Mouse (Mus musculus): ENCODE data around the gene Atrip. TPM values are rescaled to one million over a fixed set of nuclear protein-coding genes. Genes with fewer than 3 reads are reported as not detected.

The Atrip gene
- total and polyA plus RNA-seq, 2 experiments, result 5.1 to 10.3 TPM

DNA sequence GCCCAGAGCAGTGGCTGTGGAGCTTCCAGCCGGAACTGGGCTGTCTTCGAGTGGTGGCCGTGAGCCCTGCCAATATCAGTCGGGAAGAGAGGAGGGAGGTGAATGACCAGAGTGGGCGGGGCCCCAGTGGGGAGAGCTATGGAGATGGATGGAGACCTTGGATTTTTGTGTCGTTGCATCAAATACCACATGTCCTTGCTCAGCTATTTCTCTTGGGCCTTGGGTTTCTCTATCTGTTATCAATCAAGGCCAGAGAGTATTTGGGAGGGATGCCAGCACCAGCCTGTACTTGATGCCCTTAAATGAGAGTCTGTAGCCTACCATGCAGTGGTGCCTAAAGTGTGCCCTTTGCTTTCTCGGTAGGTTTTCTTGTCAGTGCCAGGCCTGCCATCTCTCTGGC is 29.3 kb upstream of the Atrip start:
- no peak overlapping the region for H3K27ac ChIP-seq (replicated peaks; ENCODE audit: insufficient read depth, low read depth, low read length)
- no peak overlapping the region for H3K9ac ChIP-seq (ENCODE audit: low read depth, low read length)
- no peaks in the 10 kb centered on the region for H3K36me3 ChIP-seq (ENCODE audit: control insufficient read depth, insufficient read depth, low read length)
- 28% methylated on average over 7 of the region's 7 CpGs for WGBS
- H3K4me1 ChIP-seq (ENCODE audit: control insufficient read depth, insufficient read depth, low read length), result peaks cover 4% of the 10 kb centered on the region; the same call in 1 of the 2 replicates
- peaks cover 12% of the 10 kb centered on the region for H3K79me2 ChIP-seq (ENCODE audit: control insufficient read depth, insufficient read depth, low read length)
- no peak overlapping the region for H3K4me3 ChIP-seq (ENCODE audit: insufficient read depth, low read depth, low read length)
- DNase-seq (ENCODE audit: extremely low read depth, low read depth, low spot score), result no peak
- H3K27me3 ChIP-seq (ENCODE audit: control insufficient read depth, insufficient read depth, low read length), result no peaks in the 10 kb centered on the region
- TF ChIP-seq POLR2A (IDR thresholded peaks at IDR 0.05; ENCODE audit: extremely low read depth, insufficient read depth, low read length), result no peak
- TF ChIP-seq CTCF (IDR thresholded peaks at IDR 0.05; ENCODE audit: low read depth, low read length), result no peak

DNA sequence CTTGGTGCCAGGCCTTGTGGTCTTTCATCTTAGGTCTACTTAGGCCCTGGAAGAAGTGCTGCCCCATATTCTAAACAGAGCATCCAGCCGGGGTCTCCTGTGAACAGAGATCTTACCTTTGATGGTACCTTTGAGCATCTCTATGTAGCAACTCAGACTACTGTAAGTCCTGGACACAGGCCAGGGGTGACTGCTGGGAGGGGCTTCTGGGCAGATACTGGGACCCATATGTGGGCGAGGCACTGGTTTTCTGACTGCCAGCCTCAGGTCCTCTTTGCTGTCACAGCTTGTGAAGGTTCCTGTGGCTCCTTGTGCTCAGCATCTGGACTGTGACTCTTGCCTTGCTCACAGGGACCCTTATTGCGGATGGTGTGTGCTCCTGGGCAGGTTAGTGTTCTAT is 28.6 kb upstream of the Atrip start:
- TF ChIP-seq POLR2A (IDR thresholded peaks at IDR 0.05; ENCODE audit: extremely low read depth, insufficient read depth, low read length), result no peak
- no peak for TF ChIP-seq CTCF (IDR thresholded peaks at IDR 0.05; ENCODE audit: low read depth, low read length)

DNA sequence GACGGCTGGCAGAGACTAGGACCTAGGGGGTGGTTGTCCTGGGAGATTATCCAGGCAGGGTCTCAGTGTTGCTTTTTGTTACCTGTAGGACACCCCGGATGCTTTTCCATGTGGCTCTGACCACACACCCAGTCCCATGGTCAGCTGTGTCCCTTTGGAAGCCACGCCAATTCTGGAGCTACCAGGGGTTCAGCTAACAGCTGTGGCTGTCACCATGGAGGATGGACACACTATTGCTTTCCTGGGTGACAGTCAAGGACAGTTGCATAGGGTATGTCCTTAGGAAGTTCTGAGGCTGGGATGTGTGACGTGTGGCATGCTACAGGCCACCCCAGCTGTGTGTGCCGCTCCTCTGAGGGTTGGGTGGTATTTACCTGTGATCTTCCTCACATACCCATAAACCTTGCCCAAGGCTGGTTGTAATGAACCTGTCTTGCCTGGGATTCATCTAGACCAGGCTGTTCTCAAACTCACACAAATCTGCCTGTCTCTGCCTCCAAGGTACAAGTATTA is 28.1 kb upstream of the Atrip start:
- DNase-seq (ENCODE audit: extremely low read depth, low read depth, low spot score), result no peak
- no peaks in the 10 kb centered on the region for H3K27me3 ChIP-seq (ENCODE audit: control insufficient read depth, insufficient read depth, low read length)
- no peak overlapping the region for H3K9ac ChIP-seq (ENCODE audit: low read depth, low read length)
- H3K79me2 ChIP-seq (ENCODE audit: control insufficient read depth, insufficient read depth, low read length), result peaks cover 12% of the 10 kb centered on the region
- H3K4me3 ChIP-seq (ENCODE audit: insufficient read depth, low read depth, low read length), result no peak overlapping the region
- H3K4me1 ChIP-seq (ENCODE audit: control insufficient read depth, insufficient read depth, low read length), result peaks cover 9% of the 10 kb centered on the region
- TF ChIP-seq CTCF (IDR thresholded peaks at IDR 0.05; ENCODE audit: low read depth, low read length) (no peak), POLR2A (IDR thresholded peaks at IDR 0.05; ENCODE audit: extremely low read depth, insufficient read depth, low read length) (no peak)
- WGBS, result 93% methylated on average over 5 of the region's 5 CpGs
- no peaks in the 10 kb centered on the region for H3K36me3 ChIP-seq (ENCODE audit: control insufficient read depth, insufficient read depth, low read length)
- H3K27ac ChIP-seq (replicated peaks; ENCODE audit: insufficient read depth, low read depth, low read length), result no peak overlapping the region

More for the DNA sequence above, 28.6 kb upstream of the Atrip start:
- DNase-seq (ENCODE audit: extremely low read depth, low read depth, low spot score), result no peak
- WGBS, result 85% methylated on average over 3 of the region's 3 CpGs
- Histone ChIP-seq H3K79me2 (ENCODE audit: control insufficient read depth, insufficient read depth, low read length) (peaks cover 12% of the 10 kb centered on the region), H3K36me3 (ENCODE audit: control insufficient read depth, insufficient read depth, low read length) (no peaks in the 10 kb centered on the region), H3K27me3 (ENCODE audit: control insufficient read depth, insufficient read depth, low read length) (no peaks in the 10 kb centered on the region), H3K4me3 (ENCODE audit: insufficient read depth, low read depth, low read length) (no peak overlapping the region), H3K4me1 (ENCODE audit: control insufficient read depth, insufficient read depth, low read length) (peaks cover 6% of the 10 kb centered on the region; the same call in 1 of the 2 replicates), H3K27ac (replicated peaks; ENCODE audit: insufficient read depth, low read depth, low read length) (no peak overlapping the region), H3K9ac (ENCODE audit: low read depth, low read length) (no peak overlapping the region)

DNA sequence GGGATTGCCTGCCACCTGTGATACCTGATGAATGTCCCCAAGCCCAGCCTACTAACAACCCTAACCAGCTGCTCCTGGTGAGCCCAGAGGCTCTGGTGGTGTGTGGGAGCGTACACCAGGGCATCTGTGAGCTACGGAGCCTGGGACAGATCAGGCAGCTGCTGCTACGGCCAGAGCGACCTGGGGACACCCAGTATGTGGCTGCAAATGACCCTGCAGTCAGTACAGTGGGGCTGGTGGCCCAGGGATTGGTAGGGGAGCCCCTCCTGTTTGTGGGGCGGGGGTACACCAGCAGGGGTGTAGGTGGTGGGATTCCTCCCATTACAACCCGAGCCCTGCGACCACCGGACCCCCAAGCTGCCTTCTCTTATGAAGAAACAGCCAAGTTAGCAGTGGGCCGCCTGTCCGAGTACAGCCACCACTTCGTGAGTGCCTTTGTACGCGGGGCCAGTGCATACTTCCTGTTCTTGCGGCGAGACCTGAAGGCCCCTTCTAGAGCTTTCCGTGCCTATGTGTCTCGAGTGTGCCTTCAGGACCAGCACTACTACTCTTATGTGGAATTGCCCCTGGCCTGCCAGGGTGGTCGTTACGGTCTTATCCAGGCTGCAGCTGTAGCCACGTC is 26.5 kb upstream of the Atrip start:
- H3K27ac ChIP-seq (replicated peaks; ENCODE audit: insufficient read depth, low read depth, low read length), result no peak overlapping the region; the same call in 1 of the 2 replicates
- H3K79me2 ChIP-seq (ENCODE audit: control insufficient read depth, insufficient read depth, low read length), result peaks cover 12% of the 10 kb centered on the region
- 88% methylated on average over 20 of the region's 20 CpGs for WGBS
- DNase-seq (ENCODE audit: extremely low read depth, low read depth, low spot score), result no peak
- H3K4me3 ChIP-seq (ENCODE audit: insufficient read depth, low read depth, low read length), result no peak overlapping the region
- TF ChIP-seq CTCF (IDR thresholded peaks at IDR 0.05; ENCODE audit: low read depth, low read length) (no peak), POLR2A (IDR thresholded peaks at IDR 0.05; ENCODE audit: extremely low read depth, insufficient read depth, low read length) (no peak)
- no peaks in the 10 kb centered on the region for H3K36me3 ChIP-seq (ENCODE audit: control insufficient read depth, insufficient read depth, low read length)
- no peak overlapping the region for H3K9ac ChIP-seq (ENCODE audit: low read depth, low read length)
- H3K4me1 ChIP-seq (ENCODE audit: control insufficient read depth, insufficient read depth, low read length), result peaks cover 12% of the 10 kb centered on the region
- H3K27me3 ChIP-seq (ENCODE audit: control insufficient read depth, insufficient read depth, low read length), result no peaks in the 10 kb centered on the region

DNA sequence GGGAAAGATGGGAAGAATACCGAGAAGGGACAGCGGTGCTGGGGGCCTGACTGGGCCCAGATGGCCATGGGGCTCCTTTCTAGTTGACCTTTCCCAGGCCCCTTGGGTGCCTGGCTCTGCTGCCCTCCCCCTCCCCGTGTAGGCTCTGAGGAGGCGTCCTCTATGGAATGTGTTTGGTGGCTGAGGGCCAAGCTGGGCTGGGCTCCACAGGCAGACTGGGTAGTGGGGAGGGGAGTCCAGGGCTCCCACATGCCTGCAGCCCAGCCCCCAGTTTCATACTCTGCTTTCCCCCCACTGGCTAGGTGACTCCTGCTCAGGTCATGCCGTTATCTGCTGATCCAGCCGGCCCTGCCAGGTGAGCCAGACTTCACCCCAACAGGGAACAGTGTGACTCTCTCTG is 25.0 kb upstream of the Atrip start:
- no peak overlapping the region for H3K4me3 ChIP-seq (ENCODE audit: insufficient read depth, low read depth, low read length)
- no peak for DNase-seq (ENCODE audit: extremely low read depth, low read depth, low spot score)
- TF ChIP-seq POLR2A (IDR thresholded peaks at IDR 0.05; ENCODE audit: extremely low read depth, insufficient read depth, low read length) (no peak), CTCF (IDR thresholded peaks at IDR 0.05; ENCODE audit: low read depth, low read length) (no peak)
- H3K27me3 ChIP-seq (ENCODE audit: control insufficient read depth, insufficient read depth, low read length), result no peaks in the 10 kb centered on the region
- no peaks in the 10 kb centered on the region for H3K36me3 ChIP-seq (ENCODE audit: control insufficient read depth, insufficient read depth, low read length)
- 13% methylated on average over 6 of the region's 6 CpGs for WGBS
- H3K4me1 ChIP-seq (ENCODE audit: control insufficient read depth, insufficient read depth, low read length), result peaks cover 17% of the 10 kb centered on the region
- H3K9ac ChIP-seq (ENCODE audit: low read depth, low read length), result no peak overlapping the region
- H3K27ac ChIP-seq (replicated peaks; ENCODE audit: insufficient read depth, low read depth, low read length), result peak overlapping the region; percentile 8; the same call in 1 of the 2 replicates
- peaks cover 12% of the 10 kb centered on the region for H3K79me2 ChIP-seq (ENCODE audit: control insufficient read depth, insufficient read depth, low read length)

DNA sequence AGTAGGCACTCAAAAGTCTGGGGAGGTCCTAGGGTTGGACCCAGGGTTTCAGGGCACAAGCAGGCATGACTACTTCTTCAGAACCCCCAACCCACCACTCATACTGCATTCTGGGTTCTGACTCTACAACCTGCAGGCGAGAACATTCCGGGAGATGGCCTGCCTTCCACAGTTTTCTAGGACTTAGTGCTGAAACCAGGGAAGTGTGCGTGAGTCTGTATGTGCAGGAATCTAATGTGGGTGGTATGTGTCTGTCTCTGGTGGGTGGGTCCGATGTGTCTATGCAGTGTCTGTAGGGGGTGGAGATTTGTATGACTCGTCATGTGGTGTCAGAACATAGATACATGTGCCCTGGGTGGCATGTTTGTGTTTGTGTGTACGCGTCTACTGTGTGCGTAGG is 24.4 kb upstream of the Atrip start:
- H3K27me3 ChIP-seq (ENCODE audit: control insufficient read depth, insufficient read depth, low read length), result no peaks in the 10 kb centered on the region
- no peaks in the 10 kb centered on the region for H3K36me3 ChIP-seq (ENCODE audit: control insufficient read depth, insufficient read depth, low read length)
- 0 out of 2 replicates have a peak overlapping the region, but pooled peaks have one; percentile 22 for H3K27ac ChIP-seq (replicated peaks; ENCODE audit: insufficient read depth, low read depth, low read length)
- H3K9ac ChIP-seq (ENCODE audit: low read depth, low read length), result no peak overlapping the region
- H3K4me1 ChIP-seq (ENCODE audit: control insufficient read depth, insufficient read depth, low read length), result peaks cover 17% of the 10 kb centered on the region
- H3K4me3 ChIP-seq (ENCODE audit: insufficient read depth, low read depth, low read length), result no peak overlapping the region
- no peak for DNase-seq (ENCODE audit: extremely low read depth, low read depth, low spot score)
- H3K79me2 ChIP-seq (ENCODE audit: control insufficient read depth, insufficient read depth, low read length), result peaks cover 12% of the 10 kb centered on the region
- WGBS, result 74% methylated on average over 8 of the region's 8 CpGs
- no peak for TF ChIP-seq CTCF (IDR thresholded peaks at IDR 0.05; ENCODE audit: low read depth, low read length)
- TF ChIP-seq POLR2A (IDR thresholded peaks at IDR 0.05; ENCODE audit: extremely low read depth, insufficient read depth, low read length), result no peak

Data from liver, adult 2 months (tissue).